Mouse (Mus musculus): ENCODE data around the gene 2700097O09Rik. TPM values are rescaled to one million over a fixed set of nuclear protein-coding genes. Genes with fewer than 3 reads are reported as not detected.
"Not testable (repeated sequence)": the region's sequence is repeated elsewhere in the genome, so short reads cannot be mapped to it uniquely, and the experiment has no call there.

2700097O09Rik gene
- polyA plus RNA-seq (2015; fragmentation: Nextera tagmentation; extraction: Ambion mirVana): 25.3 and 30.6 TPM in 2 replicates

DNA sequence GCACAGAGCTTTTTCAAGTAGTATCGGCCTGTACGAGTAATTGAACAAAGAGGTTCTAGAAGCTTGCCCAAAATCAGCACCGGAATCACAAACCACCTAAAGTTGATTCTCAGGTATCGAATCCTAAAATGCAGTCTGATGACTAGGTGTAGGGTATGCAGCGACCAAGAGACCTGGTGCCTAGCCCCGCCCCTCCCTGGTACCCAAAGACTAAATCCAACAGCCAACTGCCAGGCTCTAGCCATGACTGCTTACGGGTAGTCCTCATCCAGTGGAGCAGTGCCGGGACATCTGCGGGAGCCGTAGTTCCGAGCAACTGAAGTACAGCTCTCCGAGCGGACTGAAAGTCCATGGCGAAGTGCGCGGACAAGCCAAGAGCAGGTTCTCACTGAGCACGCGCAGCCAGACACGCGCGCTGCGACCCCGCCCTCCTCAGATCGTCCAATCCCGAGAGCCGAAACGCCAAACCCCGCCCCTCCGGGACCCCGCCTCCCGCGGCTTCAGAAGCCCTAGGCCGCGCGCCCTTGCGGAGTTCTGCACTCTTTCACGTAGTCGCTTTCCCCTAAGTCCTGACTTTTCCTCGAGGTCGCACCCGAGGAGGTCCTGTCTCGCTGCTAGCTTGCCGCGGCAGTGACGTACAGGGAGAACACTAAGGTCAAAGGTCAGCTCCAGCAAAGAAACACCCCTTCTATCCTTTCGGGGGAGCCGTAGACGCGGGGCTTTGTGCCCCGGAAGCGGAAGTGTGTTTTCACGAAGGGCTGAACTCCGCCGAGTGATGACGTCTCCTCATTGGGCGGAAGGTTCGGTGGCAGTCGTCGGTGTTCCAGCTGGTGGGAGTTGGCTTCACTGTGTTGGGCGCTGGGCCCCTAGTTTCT, at the start of gene 2700097O09Rik, which contains the start of gene Srp54a:
Gene 2700097O09Rik, minus strand, starts transcription at position 385 of the 875 bp plus-strand sequence.
Gene Srp54a, plus strand, starts transcription at position 537 of the 875 bp plus-strand sequence.
- peak within 1 kb of the TSS; percentile 78 for H3K4me2 ChIP-seq
- peak within 1 kb of the TSS; percentile 77 for H3K4me3 ChIP-seq
- H3K27me3 ChIP-seq (replicated peaks); H3K4me1 ChIP-seq; H3K36me3 ChIP-seq; H3K9me3 ChIP-seq: not testable (repeated sequence)
- under 1% methylated on average over 60 of the region's 60 CpGs for WGBS
- H3K27ac ChIP-seq (replicated peaks): peak within 1 kb of the TSS; percentile 93
- peak; percentile 95 for ATAC-seq (ENCODE audit: extremely low read depth, insufficient number of reproducible peaks, low FRiP score, low TSS enrichment)
- H3K9ac ChIP-seq: peak within 1 kb of the TSS; percentile 92

DNA sequence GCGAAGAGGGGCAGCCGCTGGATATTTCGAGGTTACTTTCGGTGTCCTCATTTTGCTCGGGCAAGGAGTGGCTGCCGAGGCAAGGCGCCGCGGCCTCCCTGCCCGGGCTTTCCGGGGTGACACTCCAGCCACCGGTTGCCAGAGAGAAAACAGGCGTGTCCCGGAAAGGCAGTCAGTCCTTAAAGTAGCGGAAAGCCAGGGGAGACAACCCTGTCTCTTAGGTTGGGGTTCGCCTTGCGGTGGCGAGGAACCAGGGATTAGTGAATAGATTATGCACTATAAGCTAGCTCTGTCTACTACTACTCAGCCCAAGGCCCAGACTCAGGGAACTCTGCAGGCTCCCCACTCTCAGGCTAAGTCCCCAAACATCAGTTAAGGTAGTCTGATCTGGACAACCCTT, 44.8 kb upstream of the 2700097O09Rik start:
- H3K4me3 ChIP-seq; H3K4me1 ChIP-seq; H3K9ac ChIP-seq; H3K9me3 ChIP-seq; H3K36me3 ChIP-seq; H3K27me3 ChIP-seq (replicated peaks); H3K27ac ChIP-seq (replicated peaks); H3K4me2 ChIP-seq: not testable (repeated sequence)
- WGBS: no CpG with 5 or more reads among the region's 18 CpGs
- 0 out of 2 replicates have a peak, but pooled peaks have one; percentile 6 for ATAC-seq (ENCODE audit: extremely low read depth, insufficient number of reproducible peaks, low FRiP score, low TSS enrichment)

DNA sequence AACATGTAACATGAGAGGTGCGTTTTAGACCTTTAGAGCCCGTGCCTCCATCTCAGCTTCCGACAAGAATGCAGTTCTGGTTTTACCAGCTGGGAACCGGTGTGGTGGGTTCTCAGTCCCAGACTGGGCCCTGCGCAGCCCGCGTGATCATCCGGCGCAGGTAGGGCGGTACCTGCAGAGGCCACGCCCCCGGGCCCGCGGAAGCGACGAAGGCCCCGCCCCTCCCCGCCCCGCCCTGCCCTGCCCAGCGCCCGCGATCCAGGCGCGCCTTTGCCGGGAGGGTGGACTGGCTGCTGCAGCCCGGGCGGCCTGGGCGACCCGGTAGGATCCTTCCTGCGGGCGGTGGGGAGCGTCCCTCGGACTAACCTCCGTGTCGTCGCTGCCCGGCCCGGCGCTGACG, 44.3 kb upstream of the 2700097O09Rik start, which contains the start of gene Fam177a:
Gene Fam177a, plus strand, starts transcription at position 228 of the 400 bp plus-strand sequence.
- H3K36me3 ChIP-seq; H3K4me1 ChIP-seq; H3K27me3 ChIP-seq (replicated peaks); H3K4me2 ChIP-seq; H3K27ac ChIP-seq (replicated peaks); H3K9ac ChIP-seq; H3K4me3 ChIP-seq; H3K9me3 ChIP-seq: not testable (repeated sequence)
- ATAC-seq (ENCODE audit: extremely low read depth, insufficient number of reproducible peaks, low FRiP score, low TSS enrichment): peak; percentile 96
- WGBS: no CpG with 5 or more reads among the region's 40 CpGs

DNA sequence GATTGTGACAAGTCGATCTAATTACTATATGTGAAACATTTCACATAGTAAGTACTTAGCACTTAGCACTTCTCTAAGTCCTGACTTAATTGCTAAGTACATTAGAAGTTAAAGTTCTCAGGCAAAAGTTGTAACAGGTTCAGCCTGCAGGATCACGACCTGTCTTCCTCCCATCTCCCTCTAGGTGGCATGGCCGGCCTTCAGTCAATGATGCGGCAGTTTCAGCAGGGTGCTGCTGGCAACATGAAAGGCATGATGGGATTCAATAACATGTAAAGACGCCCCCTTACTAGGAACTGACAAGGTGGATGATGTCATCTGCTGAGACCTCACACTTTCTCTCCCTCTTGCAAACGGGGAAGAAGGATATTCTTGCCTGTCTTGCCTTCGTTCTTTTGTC, 32.7 kb upstream of the 2700097O09Rik start:
- H3K36me3 ChIP-seq; H3K4me2 ChIP-seq; ATAC-seq (ENCODE audit: extremely low read depth, insufficient number of reproducible peaks, low FRiP score, low TSS enrichment); H3K9ac ChIP-seq; H3K4me1 ChIP-seq; H3K27ac ChIP-seq (replicated peaks); H3K4me3 ChIP-seq; H3K27me3 ChIP-seq (replicated peaks); H3K9me3 ChIP-seq: not testable (repeated sequence)
- WGBS: no CpG with 5 or more reads among the region's 7 CpGs

DNA sequence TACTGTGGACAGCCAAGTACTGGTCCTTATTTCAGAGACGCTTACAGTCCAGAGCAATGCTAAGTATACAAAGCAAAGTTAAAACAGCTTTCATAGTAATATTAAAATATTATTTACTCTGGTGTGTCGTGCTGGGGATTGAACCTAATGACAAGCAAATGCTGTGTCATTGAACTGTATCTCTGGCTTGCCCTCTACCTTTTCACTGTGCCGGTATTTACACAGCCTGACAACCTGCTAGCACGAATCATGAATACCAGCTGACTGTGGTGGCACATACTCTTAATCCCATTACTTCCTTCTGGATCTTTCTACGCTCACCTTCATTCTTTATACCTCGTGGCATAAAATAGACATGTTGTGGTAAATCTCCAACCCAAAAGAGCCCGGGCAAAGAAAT, 12.2 kb upstream of the 2700097O09Rik start:
- not testable (repeated sequence) for ATAC-seq (ENCODE audit: extremely low read depth, insufficient number of reproducible peaks, low FRiP score, low TSS enrichment); H3K4me3 ChIP-seq; H3K9ac ChIP-seq; H3K27me3 ChIP-seq (replicated peaks); H3K9me3 ChIP-seq; H3K27ac ChIP-seq (replicated peaks); H3K4me1 ChIP-seq; H3K36me3 ChIP-seq; H3K4me2 ChIP-seq
- 95% methylated on average over 2 of the region's 7 CpGs for WGBS

DNA sequence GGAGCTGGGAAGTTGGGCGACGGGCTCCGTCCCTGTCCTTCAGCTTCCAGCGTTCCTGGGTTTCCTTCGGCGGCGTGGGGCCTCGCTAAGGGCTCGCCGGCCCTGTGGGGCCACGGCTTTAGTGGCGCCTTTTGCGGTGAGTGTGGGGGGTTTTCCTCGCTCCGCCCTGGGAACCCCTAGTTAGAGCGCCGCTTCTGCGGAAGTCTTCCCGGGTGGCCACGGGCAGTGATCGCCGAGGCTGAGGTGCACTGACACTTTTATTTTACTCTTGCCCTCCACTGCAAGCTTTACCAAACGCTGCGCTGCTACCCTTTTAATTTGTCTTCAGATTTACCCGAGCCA, 662 bp upstream of the 2700097O09Rik start:
- Histone ChIP-seq H3K9ac (peak overlapping the region; percentile 92), H3K4me3 (peak overlapping the region; percentile 77), H3K27ac (replicated peaks) (peak overlapping the region; percentile 93), H3K4me2 (peak overlapping the region; percentile 78)
- not testable (repeated sequence) for ATAC-seq (ENCODE audit: extremely low read depth, insufficient number of reproducible peaks, low FRiP score, low TSS enrichment); H3K27me3 ChIP-seq (replicated peaks); H3K4me1 ChIP-seq; H3K36me3 ChIP-seq; H3K9me3 ChIP-seq
- WGBS: under 1% methylated on average over 25 of the region's 25 CpGs

DNA sequence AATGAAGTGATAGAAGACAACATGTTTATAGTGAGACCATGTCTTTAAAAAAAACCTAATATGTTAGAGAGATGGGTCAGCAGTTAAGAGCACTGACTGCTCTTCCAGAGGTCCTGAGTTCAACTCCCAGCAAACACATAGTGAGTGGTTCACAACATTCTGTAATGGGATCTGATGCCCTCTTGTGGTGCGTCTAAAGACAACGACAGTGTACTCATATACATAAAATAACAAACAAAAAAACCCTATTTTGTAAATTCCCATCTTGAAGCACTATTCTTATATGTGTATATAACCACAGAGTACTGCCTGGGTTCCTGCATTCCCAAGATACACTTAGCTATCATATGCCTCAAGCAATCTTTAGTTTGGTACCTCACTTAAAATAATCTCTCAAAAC, 1.2 kb downstream of the 2700097O09Rik start:
- H3K4me1 ChIP-seq; H3K9me3 ChIP-seq; H3K27me3 ChIP-seq (replicated peaks); H3K27ac ChIP-seq (replicated peaks); H3K36me3 ChIP-seq; ATAC-seq (ENCODE audit: extremely low read depth, insufficient number of reproducible peaks, low FRiP score, low TSS enrichment); H3K9ac ChIP-seq; H3K4me3 ChIP-seq: not testable (repeated sequence)
- 28% methylated on average over 2 of the region's 2 CpGs for WGBS
- H3K4me2 ChIP-seq: peak overlapping the region; percentile 78

DNA sequence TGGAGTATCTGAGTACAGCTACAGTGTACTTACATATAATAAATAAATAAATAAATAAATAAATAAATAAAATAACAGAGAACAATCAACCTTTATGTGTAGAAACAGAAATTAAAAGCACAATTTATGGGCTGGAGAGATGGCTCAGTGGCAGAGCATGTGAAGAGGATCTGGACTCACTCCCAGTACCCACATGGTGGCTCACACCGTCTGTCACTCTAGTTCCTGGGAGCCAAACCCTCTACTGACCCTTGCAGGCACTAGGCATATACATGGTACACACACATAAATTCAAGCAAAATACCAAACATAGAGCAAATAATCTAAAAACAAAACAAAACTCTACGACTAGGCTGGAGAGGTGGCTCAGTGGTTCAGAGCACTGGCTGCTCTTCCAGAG, 4.6 kb downstream of the 2700097O09Rik start:
- H3K4me2 ChIP-seq: no peak overlapping the region
- H3K4me1 ChIP-seq: peaks cover 11% of the 10 kb centered on the region; the same call in 1 of the 2 replicates
- H3K9ac ChIP-seq: no peak overlapping the region
- no peaks in the 10 kb centered on the region for H3K27me3 ChIP-seq (replicated peaks)
- H3K27ac ChIP-seq (replicated peaks): no peak overlapping the region
- 92% methylated on average over 2 of the region's 2 CpGs for WGBS
- ATAC-seq (ENCODE audit: extremely low read depth, insufficient number of reproducible peaks, low FRiP score, low TSS enrichment): no peak
- no peaks in the 10 kb centered on the region for H3K9me3 ChIP-seq
- H3K4me3 ChIP-seq: no peak overlapping the region
- H3K36me3 ChIP-seq: peaks cover 3% of the 10 kb centered on the region; the same call in 1 of the 2 replicates

DNA sequence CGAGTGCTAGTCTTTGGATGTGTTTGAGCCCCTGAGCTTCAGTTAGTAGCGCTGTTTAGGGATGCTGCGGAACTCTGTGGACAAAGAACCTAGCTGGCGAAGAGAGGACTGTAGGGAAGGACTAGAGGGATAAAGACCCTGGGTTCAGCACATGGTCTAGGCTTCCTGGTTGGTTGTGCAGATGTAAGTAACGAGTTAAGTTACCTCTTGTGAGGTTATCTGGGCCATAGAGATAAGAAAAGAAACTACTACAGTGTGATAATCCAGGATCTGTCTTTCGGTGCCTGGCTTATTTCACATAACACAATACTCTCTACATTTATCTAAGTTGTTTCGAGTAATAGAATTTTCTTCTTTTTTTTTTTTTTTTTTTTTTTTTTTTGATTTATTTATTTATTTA, 6.2 kb downstream of the 2700097O09Rik start:
- Histone ChIP-seq H3K27me3 (replicated peaks) (no peaks in the 10 kb centered on the region), H3K9me3 (no peaks in the 10 kb centered on the region), H3K4me2 (no peak overlapping the region), H3K36me3 (peaks cover 3% of the 10 kb centered on the region; the same call in 1 of the 2 replicates), H3K9ac (no peak overlapping the region), H3K27ac (replicated peaks) (no peak overlapping the region), H3K4me3 (no peak overlapping the region), H3K4me1 (0 out of 2 replicates have a peak, but pooled peaks cover 6% of the 10 kb centered on the region)
- WGBS: 50% methylated on average over 7 of the region's 7 CpGs
- ATAC-seq (ENCODE audit: extremely low read depth, insufficient number of reproducible peaks, low FRiP score, low TSS enrichment): no peak

DNA sequence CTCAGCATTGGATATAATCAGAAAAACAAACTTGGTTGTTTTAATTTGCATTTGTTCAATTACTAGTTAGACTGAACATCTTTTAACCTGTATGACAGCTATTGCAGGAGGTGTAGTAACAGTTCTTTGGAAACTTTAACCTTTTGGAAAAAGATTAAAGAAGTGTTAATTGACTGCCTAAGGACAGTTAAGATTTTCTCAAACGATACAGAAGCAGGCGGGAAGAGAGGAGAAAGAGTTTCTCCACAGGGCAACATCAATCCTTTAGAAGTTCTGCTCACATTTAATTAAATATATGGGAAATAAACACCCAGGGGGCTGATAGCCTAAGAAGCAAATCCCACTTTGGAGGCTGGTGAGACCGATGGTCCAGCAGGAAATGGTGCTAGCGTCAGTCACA, 7.4 kb downstream of the 2700097O09Rik start:
- Histone ChIP-seq H3K4me2 (no peak overlapping the region), H3K4me1 (0 out of 2 replicates have a peak, but pooled peaks cover 6% of the 10 kb centered on the region), H3K36me3 (peaks cover 10% of the 10 kb centered on the region; the same call in 1 of the 2 replicates), H3K9me3 (no peaks in the 10 kb centered on the region), H3K4me3 (no peak overlapping the region), H3K27me3 (replicated peaks) (no peaks in the 10 kb centered on the region), H3K27ac (replicated peaks) (no peak overlapping the region), H3K9ac (no peak overlapping the region)
- WGBS: 58% methylated on average over 4 of the region's 4 CpGs
- no peak for ATAC-seq (ENCODE audit: extremely low read depth, insufficient number of reproducible peaks, low FRiP score, low TSS enrichment)

DNA sequence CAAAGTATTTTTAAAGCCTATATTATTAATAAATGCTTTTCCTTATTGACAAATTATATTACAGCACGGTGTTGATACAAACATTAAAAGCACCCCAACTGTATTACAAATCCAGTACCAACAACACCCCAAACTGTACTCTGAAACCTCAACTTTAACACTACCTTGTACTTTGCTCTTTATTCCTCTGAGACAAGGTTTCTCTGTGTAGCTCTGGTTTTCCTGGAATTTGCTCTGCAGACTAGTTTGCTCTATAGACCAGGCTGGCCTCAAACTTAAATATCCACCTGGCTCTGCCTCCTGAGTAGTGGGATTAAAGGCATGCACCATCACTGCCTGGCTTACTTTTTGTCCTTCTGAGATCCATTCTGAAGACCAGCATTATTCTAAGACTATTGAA, 17.8 kb downstream of the 2700097O09Rik start:
- no peak overlapping the region for H3K4me3 ChIP-seq
- no peaks in the 10 kb centered on the region for H3K27me3 ChIP-seq (replicated peaks)
- peaks cover 24% of the 10 kb centered on the region for H3K4me1 ChIP-seq
- no peak overlapping the region for H3K4me2 ChIP-seq
- H3K36me3 ChIP-seq: peaks cover 28% of the 10 kb centered on the region
- WGBS: 89% methylated on average over 1 of the region's 1 CpGs
- H3K9ac ChIP-seq: no peak overlapping the region
- H3K27ac ChIP-seq (replicated peaks): no peak overlapping the region
- no peaks in the 10 kb centered on the region for H3K9me3 ChIP-seq
- ATAC-seq (ENCODE audit: extremely low read depth, insufficient number of reproducible peaks, low FRiP score, low TSS enrichment): no peak

DNA sequence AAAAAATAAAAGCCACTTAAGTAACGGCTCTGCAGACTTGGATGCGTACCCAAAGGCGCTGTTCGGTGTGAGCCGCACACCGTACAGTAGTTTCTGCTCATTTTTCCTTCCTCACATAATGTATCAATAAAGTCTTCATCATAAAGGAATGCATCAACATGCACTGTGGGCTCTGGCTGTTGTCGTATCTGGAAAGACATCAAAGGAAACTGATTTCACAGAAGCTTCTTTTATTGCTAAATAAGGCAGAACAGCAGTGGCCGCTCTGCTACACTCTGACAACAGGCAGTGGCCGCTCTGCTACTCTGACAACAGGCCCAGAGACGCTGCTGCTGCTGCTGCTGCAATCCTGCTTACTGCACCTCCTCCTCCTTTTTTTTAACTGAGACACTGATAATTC, 18.9 kb downstream of the 2700097O09Rik start:
- ATAC-seq (ENCODE audit: extremely low read depth, insufficient number of reproducible peaks, low FRiP score, low TSS enrichment): no peak

More for the DNA sequence above, 18.9 kb downstream of the 2700097O09Rik start:
- H3K4me1 ChIP-seq: peaks cover 24% of the 10 kb centered on the region
- H3K27ac ChIP-seq (replicated peaks): no peak overlapping the region
- WGBS: 71% methylated on average over 10 of the region's 10 CpGs
- peaks cover 37% of the 10 kb centered on the region for H3K36me3 ChIP-seq
- no peak overlapping the region for H3K4me3 ChIP-seq
- no peak overlapping the region for H3K9ac ChIP-seq
- no peaks in the 10 kb centered on the region for H3K27me3 ChIP-seq (replicated peaks)
- H3K4me2 ChIP-seq: no peak overlapping the region
- H3K9me3 ChIP-seq: no peaks in the 10 kb centered on the region

All from heart, embryonic 13.5 days (tissue).